ENCODE assay signal across 22 mouse cellular contexts in genomic region chr10:76831151-76831550, GRCm38 (mm10).
"Had no signal": no experiment of that assay in that cellular context is flagged by ENCODE, and none has a peak within 500 bp of the region (broad histone marks: within the 10 kb centered on the region; RNA-seq: fewer than 3 reads in every experiment).

No protein-coding gene starts in this region.

- DNase-seq: kidney, adult 2 months; kidney, postnatal 10 days; kidney, postnatal 36 days; liver; lung, adult 18-20 months; lung, postnatal 10 days; lung, postnatal 36 days; midbrain, embryonic 14.5 days; right cerebral cortex, adult 18-20 months; right cerebral cortex, postnatal 14 days; spleen, adult 18-20 months; thymus, adult 18-20 months; thymus, postnatal 36 days had no signal

- H3K36me3 ChIP-seq: limb, embryonic 10.5 days; limb, embryonic 13.5 days; liver, embryonic 12.5 days; liver, embryonic 15.5 days; lung, embryonic 15.5 days had no signal

- H3K9me3 ChIP-seq: kidney, embryonic 15.5 days; limb, embryonic 10.5 days; liver, embryonic 12.5 days; liver, embryonic 15.5 days; lung, embryonic 15.5 days; neural tube, embryonic 13.5 days had no signal

- H3K4me3 ChIP-seq: kidney, embryonic 15.5 days; limb, embryonic 10.5 days; limb, embryonic 13.5 days; liver, embryonic 12.5 days; liver, embryonic 15.5 days; lung, embryonic 15.5 days; megakaryocyte, embryonic 14.5 days; neural tube, embryonic 13.5 days had no signal

- H3K4me1 ChIP-seq: limb, embryonic 10.5 days; liver, embryonic 12.5 days; liver, embryonic 15.5 days; lung, embryonic 15.5 days had no signal

- H3K4me2 ChIP-seq: kidney, embryonic 15.5 days; limb, embryonic 13.5 days; liver, embryonic 12.5 days; liver, embryonic 15.5 days; lung, embryonic 15.5 days; midbrain, embryonic 11.5 days; neural tube, embryonic 13.5 days had no signal

- H3K27ac ChIP-seq: kidney, embryonic 15.5 days; limb, embryonic 10.5 days; limb, embryonic 13.5 days; liver, embryonic 12.5 days; liver, embryonic 15.5 days; lung, embryonic 15.5 days; neural tube, embryonic 13.5 days had no signal

- H3K27me3 ChIP-seq: kidney, embryonic 15.5 days; limb, embryonic 13.5 days; liver, embryonic 12.5 days; liver, embryonic 15.5 days; lung, embryonic 15.5 days; neural tube, embryonic 13.5 days had no signal

- ATAC-seq: liver, embryonic 12.5 days had no signal

- H3K9ac ChIP-seq: kidney, embryonic 15.5 days; limb, embryonic 13.5 days; liver, embryonic 12.5 days; liver, embryonic 15.5 days; lung, embryonic 15.5 days; neural tube, embryonic 13.5 days had no signal
